Mouse (Mus musculus) cerebellum, postnatal 4 days (tissue): Measurements from ENCODE around the gene Ttc16.

Experiments
- DNase-seq, 2 experiments: peaks; one replicate each; pipeline ENCODE4 v3.0.0; 2022; ENCODE audit warnings: low spot score in 2 of 2, mixed read lengths in 1 of 2

Gene Ttc16

GRCm38 (mm10) chr2:32718761-32719160, 56.7 kb downstream of the Ttc16 start:
- peak in 1 of 2 experiments; percentile 25 for DNase-seq

DNA sequence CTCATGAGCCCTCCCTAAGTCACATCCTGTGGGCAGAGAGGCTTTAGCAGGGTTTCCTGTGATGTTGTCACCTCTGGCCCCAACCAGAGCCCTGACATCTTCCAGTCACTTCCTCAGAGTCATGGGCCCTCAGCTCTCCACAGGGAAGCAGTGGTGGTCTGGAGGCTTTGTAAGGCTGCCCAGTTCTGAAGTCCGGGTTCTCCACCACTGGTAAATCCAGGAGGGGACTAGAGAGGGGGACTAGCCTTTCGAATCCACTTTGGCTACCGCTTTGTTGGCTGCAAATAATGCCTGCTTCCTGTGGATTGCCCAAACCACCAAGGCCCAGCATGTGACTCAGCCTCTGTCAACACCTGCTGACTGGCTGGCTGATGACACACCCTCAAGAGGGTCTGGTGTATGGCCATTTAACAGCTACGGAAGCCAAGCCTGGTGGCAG, 60.4 kb downstream of the Ttc16 start:
- DNase-seq: no peak

- no peak for DNase-seq
Measured at GRCm38 (mm10) chr2:32714117-32714986, 61.1 kb downstream of the Ttc16 start.

- DNase-seq: peak; percentile 92 to 95
Measured at GRCm38 (mm10) chr2:32712934-32713817, 62.3 kb downstream of the Ttc16 start, which contains the start of gene Cdk9. TSS of gene Cdk9 (minus strand) at chr2:32713076.

- DNase-seq: peak; percentile 86 to 97
Measured at GRCm38 (mm10) chr2:32712586-32712933, 62.9 kb downstream of the Ttc16 start.

DNA sequence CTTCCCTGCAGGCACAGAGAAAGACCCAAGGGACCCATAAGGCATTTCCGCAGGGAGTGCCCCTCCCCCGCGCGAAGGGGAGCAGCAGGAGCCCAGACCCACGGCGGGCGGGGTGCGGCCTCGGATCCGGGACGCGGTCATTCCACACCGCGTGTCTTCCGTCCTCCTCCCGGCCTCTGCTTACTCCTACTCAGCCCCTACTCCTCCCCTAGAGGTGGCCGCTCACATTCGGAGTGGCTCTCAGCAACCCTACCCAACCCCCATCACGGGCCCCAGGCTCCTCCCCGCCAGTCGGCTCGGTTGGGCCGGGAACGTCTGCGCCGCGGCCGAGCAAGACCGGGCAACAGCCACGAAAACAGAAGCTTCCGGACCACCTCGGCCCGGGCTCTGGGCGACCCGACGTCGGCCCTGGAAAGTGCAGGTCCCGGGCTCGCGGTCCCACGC, 63.3 kb downstream of the Ttc16 start:
- DNase-seq: peak in 1 of 2 experiments; percentile 47

- DNase-seq: no peak
Measured at GRCm38 (mm10) chr2:32711301-32712056, 64.0 kb downstream of the Ttc16 start.

- no peak for DNase-seq
Measured at GRCm38 (mm10) chr2:32710425-32710824, 65.0 kb downstream of the Ttc16 start.

- no peak for DNase-seq
Measured at GRCm38 (mm10) chr2:32709521-32710137, 65.8 kb downstream of the Ttc16 start.

DNA sequence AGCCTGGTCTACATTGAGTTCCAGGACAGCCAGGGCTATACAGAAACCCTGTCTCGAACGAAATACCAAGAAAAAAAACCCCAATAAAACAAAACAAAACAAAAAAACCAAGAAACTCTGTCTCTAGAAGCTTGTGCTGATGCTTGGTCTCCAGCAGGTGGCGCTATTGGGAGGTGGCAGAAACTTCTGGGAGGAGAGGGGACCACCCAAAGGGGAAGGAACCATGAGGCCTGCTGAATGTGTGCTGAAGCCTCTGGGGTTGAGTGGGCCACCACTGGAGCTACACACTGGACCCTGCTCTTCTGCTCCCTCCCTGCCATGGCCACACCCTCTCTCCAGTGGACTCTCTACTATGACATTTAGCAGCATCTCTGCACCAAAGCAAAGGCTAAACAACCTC, 66.8 kb downstream of the Ttc16 start:
- peak in 1 of 2 experiments; percentile 60 for DNase-seq
